Mouse (Mus musculus) urinary bladder, postnatal 14 days (tissue): ENCODE measurements at regions not wholly inside any gene's neighbourhood (a gene's known extent, or its start where the extent isn't known, plus 50 kb on each side); places are given as distances from the start of the nearest gene placed in this dataset.
A peak's percentile ranks its signal among the peaks of the same experiment; 100 is the strongest.

Source experiments
- DNase-seq: peaks from one replicate; pipeline ENCODE4 v3.0.0; 2021; ENCODE audit warnings: low spot score

- no peak for DNase-seq
These were observed 352.3 kb upstream of the Hs6st1 start for GRCm38 (mm10) chr1:35715931-35716330.

DNA sequence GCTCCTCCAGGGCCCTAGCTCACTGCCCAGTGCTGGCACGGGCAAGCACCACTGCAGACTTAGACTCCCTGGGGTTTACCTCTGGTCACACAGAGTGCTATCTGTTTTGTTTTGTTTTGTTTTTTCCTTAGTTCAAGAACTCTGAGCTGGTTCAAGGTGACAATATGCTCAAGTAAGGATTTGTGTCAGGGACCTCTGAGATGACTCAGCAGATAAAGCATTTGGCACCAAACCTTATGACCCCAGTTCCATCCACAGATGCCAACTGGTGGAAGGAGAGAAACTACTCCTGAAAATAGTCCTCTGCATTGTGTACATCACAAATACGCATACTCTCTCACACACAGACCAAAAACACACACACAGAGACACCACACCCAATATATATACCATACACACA is 351.0 kb upstream of the Hs6st1 start:
- DNase-seq: no peak

DNA sequence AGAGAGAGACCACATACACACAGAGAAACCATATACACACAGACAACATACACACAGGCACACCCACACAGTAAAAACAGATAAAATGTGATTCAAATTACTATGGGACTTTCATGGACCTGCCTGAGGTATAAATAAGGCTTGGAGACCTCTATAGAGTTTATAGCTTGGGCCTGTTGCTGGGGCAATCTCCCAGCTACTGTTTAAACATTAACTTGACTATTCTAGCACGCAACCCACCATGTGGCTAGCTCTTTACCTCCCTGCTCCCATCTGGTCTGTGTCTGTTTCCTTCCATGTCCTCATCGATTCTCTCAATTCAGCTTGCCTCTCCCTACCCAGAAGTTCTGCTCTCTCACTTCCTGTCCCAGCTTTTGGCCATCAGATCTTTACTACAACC is 350.5 kb upstream of the Hs6st1 start:
- DNase-seq: no peak

DNA sequence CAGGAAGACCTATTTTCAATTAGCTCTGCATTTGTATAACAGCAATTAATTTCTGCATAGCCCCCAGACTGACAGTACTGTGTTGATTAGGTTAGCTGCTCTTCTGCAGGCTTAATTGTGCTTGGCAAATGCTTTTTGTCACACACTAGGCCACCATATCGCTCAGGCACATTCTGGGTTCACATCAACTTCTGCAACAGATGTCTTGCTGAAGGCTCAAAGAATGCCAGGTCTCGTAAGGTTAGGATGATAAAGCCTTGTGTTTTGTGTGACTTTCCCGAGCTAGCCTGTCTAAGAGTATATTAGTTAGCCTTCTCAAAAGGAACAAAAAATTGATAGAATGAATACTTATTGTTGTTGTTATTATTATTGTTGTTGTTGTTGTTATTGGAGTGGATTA is 348.1 kb upstream of the Hs6st1 start:
- no peak for DNase-seq

DNA sequence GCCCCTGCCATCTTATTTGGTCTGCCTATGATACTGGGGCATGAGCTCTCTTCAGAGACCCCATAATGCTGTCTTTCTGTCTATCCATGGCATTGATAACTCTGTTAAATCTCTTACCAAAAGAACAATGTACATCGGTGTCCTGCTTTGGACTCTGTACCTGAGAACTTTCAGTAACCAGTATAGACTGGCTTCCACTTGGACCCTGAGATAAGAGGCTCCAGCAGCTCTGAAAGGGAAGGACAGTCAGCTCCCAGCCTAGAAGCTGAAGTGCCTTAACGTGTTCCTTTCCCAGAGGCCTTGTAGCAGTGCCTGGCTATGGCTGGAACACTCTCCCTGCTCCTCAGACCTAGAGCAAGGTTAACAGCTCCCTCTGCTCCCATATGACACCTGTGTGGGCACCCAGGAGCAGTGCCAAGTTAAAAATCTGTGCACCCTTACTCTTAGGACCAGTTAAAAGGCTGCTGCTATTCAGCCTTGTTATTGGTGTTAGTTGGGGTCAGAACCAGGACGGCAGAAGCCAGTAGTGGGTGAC is 343.8 kb upstream of the Hs6st1 start:
- DNase-seq: no peak

DNA sequence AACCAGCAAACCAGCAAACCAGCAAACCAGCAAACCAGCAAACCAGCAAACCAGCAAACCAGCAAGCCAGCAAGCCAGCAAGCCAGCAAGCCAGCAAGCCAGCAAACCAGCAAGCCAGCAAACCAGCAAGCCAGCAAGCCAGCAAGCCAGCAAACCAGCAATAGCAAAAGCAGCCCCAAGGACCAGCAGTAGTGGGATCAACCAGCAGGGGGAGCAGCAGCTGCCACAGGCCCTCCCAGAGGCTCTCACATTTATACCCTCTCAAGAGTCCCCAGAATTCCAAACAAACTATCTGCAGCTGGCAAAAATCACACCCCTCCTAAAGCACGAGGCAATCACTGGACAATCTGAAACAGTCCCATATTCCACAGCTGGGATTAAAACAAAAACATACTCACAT is 341.6 kb upstream of the Hs6st1 start:
- DNase-seq: peak; percentile 61

- DNase-seq: no peak
These were observed 340.8 kb upstream of the Hs6st1 start for GRCm38 (mm10) chr1:35727310-35727990.

DNA sequence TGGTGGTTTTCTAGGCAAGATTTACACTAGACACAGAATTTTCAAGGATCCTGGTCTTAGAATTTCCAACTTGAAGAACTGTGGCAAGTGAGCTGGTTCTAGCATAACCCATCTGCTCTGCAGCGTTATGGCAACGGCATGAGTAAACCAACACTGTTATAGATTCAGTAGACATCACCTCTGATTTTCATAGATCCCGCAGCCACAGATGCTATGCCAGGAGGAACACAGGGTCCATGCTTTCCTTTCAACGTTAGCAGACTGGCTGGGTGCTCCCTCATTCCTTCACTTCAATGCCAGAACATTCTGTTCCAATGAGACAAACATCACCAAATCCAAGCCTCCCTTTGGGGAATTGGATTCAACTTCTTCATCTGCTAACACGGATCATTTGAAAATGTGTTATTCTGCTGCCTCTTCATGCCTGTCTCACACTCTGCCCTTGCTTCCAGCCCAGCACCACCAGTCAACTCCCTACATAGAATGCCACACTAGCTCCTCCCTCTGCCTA is 338.4 kb upstream of the Hs6st1 start:
- DNase-seq: no peak

- no peak for DNase-seq
These were observed 337.9 kb upstream of the Hs6st1 start for GRCm38 (mm10) chr1:35730309-35730708.

GRCm38 (mm10) chr1:35736247-35736646 is 332.0 kb upstream of the Hs6st1 start:
- no peak for DNase-seq

GRCm38 (mm10) chr1:35749603-35750002 is 318.6 kb upstream of the Hs6st1 start:
- no peak for DNase-seq

DNA sequence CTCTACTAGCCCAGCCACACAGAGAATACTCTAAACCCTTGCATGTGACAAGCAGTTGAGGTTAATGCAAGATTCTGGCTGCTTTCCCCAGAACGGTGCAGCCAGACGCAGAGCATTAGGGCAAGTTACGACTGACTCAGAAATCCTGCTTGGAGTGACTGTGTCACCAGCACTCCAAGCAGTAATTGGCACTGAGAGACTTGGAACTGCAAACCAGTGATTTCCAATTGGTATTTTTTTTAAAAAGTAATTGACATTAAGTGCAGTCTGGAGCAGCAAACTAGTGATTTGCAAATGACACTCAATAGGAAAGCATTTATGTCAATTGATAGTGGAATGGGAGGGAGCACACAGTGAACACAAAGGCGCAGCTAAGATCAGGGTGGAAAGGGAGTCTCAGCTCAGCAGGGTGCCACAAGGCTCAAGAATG is 318.1 kb upstream of the Hs6st1 start:
- no peak for DNase-seq

DNA sequence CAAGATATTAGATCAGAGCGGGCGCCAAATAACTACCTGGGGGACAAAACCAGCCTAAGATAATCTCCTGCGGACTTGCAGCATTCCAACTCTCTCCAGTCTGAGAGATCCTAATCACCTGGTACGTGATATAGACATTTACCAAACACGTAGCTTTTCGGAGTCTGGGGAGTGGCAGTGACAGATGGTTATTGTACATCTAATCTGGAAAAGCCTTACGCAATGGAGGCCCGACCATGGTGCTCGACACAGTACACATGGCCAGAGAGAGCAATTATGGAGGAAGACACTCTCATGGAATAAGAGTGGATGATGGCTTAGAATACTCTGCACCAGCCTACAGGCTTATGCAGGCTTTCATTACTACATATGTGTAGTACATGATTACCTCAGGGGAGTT is 315.6 kb upstream of the Hs6st1 start:
- no peak for DNase-seq

DNA sequence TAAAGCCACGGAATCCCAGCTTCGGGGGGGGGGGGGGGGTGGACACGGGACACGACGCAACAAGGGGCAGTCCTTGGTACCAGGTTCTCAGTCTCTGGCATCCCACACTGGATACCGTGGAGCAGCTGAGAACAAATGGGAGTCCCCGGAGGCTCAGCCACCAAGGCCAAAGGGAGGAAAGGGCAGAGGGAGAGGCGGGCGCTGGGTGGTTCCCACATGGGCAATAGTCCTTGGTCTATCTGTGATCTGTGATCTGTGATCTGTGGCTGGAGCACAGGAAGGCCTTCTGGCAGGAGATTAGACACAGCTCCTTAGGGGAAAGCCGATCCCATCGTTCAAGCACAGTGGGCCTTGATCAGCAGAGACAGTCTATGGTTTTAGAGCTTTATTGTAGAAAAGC is 314.0 kb upstream of the Hs6st1 start:
- no peak for DNase-seq

DNA sequence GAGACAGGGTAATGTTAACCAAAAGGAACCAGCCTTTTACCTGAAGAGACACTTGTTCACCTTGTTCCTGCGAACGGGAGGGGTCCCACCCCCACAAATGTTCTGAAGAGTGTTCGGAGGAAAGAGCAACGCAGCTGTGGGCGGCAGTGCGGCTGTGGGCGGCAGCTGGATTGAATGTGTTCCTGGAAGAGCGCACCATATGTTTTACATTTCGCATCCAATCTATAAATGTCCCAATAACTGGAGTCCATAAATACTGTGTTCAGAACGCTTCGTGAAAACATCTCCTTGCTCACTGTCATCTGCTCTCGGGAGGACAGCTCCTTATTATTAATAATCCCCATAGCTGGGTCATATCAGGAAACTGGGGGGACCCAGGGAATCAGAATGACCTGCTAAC is 309.2 kb upstream of the Hs6st1 start:
- no peak for DNase-seq

- DNase-seq: no peak
These were observed 308.6 kb upstream of the Hs6st1 start for GRCm38 (mm10) chr1:35759600-35759999.

- DNase-seq: no peak
These were observed 305.1 kb upstream of the Hs6st1 start for GRCm38 (mm10) chr1:35763051-35763450.

- no peak for DNase-seq
These were observed 304.7 kb upstream of the Hs6st1 start for GRCm38 (mm10) chr1:35763456-35763855.

DNA sequence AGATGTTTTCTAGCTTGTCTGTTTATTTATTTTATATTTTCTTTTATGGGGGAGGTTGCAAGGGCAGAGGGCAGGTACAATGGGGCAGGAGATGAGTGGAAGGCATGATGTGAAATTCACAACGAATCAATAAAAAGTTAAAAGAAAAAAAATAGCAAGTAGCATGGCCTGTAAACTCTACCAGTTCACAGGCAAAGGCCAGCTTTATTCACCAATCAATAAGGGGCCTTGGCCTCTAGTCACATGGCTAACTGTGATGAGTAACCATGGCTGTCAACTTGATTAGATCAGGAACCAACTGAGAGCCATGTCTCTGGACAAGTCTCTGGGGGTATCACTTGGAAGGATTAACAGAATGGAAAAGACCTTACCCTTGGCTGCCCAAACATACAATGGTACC is 304.1 kb upstream of the Hs6st1 start:
- no peak for DNase-seq

DNA sequence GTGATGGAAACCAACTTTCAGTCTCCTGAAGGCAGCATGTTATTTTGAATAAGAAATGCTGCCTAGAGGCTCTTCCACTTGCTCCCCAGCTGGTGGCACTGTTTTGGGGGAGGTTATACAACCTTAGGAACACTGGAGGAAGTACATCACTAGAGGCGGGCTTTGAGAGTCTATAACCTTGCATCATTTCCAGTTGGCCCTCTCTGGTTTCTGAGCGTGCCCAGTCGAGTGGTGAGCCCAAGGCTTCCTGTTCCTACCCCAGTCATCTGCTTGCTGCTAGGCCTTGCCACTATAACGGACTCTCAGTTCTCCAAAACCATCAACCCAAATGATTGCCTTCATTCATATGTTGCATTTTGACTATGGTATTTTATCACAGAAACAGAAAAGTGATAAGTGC is 302.5 kb upstream of the Hs6st1 start:
- DNase-seq: no peak

DNA sequence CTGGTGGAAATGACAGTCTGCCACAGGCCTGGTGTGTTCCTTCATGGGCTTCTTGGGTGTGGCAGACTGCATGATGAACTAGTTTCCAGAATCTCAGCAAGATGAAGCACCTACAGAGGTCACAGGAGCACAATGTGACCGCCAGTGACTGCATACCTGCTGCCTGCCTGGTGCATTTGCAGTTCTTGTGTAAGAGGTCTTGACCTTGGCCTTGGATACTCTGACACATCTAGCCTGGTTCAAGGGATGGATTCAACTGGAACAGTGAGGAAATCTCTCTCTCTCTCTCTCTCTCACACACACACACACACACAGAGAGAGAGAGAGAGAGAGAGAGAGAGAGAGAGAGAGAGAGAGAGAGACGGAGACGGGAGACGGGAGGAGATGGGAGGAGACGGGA is 301.9 kb upstream of the Hs6st1 start:
- no peak for DNase-seq

DNA sequence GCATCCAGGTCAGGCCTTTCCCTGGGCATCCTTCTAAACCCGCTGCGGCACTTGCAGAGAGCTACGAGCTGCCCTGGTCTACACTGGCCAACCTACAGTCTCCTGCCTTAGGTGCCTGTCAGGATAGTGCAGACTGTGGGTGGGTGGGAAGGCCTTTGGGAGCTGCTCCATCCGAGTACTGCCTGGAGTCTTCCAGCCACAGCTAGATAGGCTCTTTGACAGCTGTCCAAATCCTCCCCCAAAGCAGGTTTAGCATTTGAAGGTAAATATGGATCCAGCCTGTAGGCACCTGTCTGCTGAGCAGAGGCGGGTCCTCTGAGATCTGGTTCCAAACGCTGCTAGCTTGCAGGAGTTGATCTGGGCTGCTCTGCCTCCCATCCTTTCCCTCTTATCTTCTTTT is 295.6 kb upstream of the Hs6st1 start:
- no peak for DNase-seq

GRCm38 (mm10) chr1:35774566-35774965 is 293.6 kb upstream of the Hs6st1 start:
- no peak for DNase-seq

DNA sequence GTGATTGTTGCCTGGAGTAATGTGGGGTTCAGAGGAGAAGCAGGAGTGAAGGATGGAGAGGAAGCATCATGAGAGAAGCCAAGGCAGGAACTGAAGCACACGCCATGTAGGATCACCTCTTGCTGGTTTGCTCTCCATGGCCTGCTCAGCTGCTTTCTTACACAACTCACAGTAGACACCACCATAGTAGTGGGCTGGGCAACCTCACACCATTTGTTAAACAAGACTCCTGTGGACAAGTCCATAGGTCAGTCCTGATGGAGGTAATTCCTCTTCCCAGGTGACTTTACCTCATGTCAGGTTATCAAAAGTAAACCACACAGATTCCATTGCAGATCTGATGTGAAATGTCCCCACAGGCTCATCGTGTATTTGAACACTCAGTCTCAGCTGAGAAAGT is 285.5 kb upstream of the Hs6st1 start:
- DNase-seq: no peak
